Mouse (Mus musculus) CH12.LX (cell line): ENCODE results near the gene Osbp2. TPM values are rescaled to one million over a fixed set of nuclear protein-coding genes. Genes with fewer than 3 reads are reported as not detected.

Experiments
- DNase-seq: peaks from one replicate; pipeline ENCODE4 v3.0.0-alpha.2; 2013; ENCODE audit errors: extremely low read depth
- H3K27ac ChIP-seq: 2 replicates; pipeline ENCODE4 v1.5.1; 2012; ENCODE audit warnings: low read depth, mild to moderate bottlenecking, control low read depth, moderate library complexity; ENCODE audit not compliant: insufficient read depth
- H3K27me3 ChIP-seq: replicated peaks from 2 replicates; pipeline ENCODE3; 2012; ENCODE audit warnings: inconsistent platforms
- H3K36me3 ChIP-seq, 2 experiments: replicated peaks in 1 of 2; 2 replicates each; pipeline versions ENCODE3 to v1.6.1; 2012; ENCODE audit warnings: inconsistent platforms in 1 of 2, low read length in 1 of 2, mild to moderate bottlenecking in 1 of 2, mixed read lengths in 1 of 2, moderate library complexity in 1 of 2; ENCODE audit not compliant: control insufficient read depth in 1 of 2, insufficient read depth in 1 of 2
- H3K4me1 ChIP-seq, 2 experiments: 2 replicates each; pipeline ENCODE4 v1.6.1; 2012; ENCODE audit warnings: inconsistent platforms in 1 of 2, moderate library complexity in 1 of 2; ENCODE audit not compliant: insufficient read depth in 2 of 2, control insufficient read depth in 1 of 2
- H3K4me2 ChIP-seq: 2 replicates; pipeline ENCODE4 v1.6.1; 2012; ENCODE audit warnings: low read depth, mild to moderate bottlenecking, control low read depth; ENCODE audit not compliant: poor library complexity, insufficient read depth, severe bottlenecking
- H3K4me3 ChIP-seq, 3 experiments: fragments of 150-350 bp in 1 of 3; sonication (generic) in 1 of 3; replicated peaks in 1 of 3; 2 replicates each; pipeline versions ENCODE3 to v1.5.1; 2011 to 2012; ENCODE audit warnings: low read depth in 2 of 3, low read length in 2 of 3, mild to moderate bottlenecking in 2 of 3, moderate library complexity in 2 of 3, control low read depth in 1 of 3, improper control_type of control experiment in 1 of 3, inconsistent platforms in 1 of 3, mixed read lengths in 1 of 3; ENCODE audit not compliant: poor library complexity in 1 of 3
- H3K79me2 ChIP-seq: replicated peaks from 2 replicates; pipeline ENCODE4 v1.6.1; 2012; ENCODE audit warnings: mild to moderate bottlenecking, moderate library complexity; ENCODE audit not compliant: control insufficient read depth, poor library complexity, insufficient read depth, severe bottlenecking; ENCODE audit errors: extremely low read depth
- H3K9ac ChIP-seq: 2 replicates; pipeline ENCODE4 v1.6.1; 2012; ENCODE audit warnings: low read depth, mild to moderate bottlenecking, control low read depth, moderate library complexity; ENCODE audit not compliant: insufficient read depth
- H3K9me3 ChIP-seq: replicated peaks from 2 replicates; pipeline ENCODE3; 2012; ENCODE audit warnings: low read length, inconsistent platforms, mixed read lengths
- CHD1 ChIP-seq: IDR thresholded peaks from 2 replicates; pipeline ENCODE4 v1.6.1; 2012; ENCODE audit warnings: low read depth, low read length, improper control_type of control experiment, inconsistent platforms
- CHD2 ChIP-seq: IDR thresholded peaks from 2 replicates; pipeline ENCODE4 v1.6.1; 2011; ENCODE audit warnings: low read length, improper control_type of control experiment
- CTCF ChIP-seq, 2 experiments: IDR thresholded peaks in 1 of 2; conservative IDR thresholded peaks in 1 of 2; 2 replicates each; pipeline ENCODE4 v1.5.1; 2011 to 2012; ENCODE audit warnings: low read depth in 2 of 2, low read length in 2 of 2, improper control_type of control experiment in 1 of 2, inconsistent platforms in 1 of 2, mild to moderate bottlenecking in 1 of 2, moderate library complexity in 1 of 2
- E2F4 ChIP-seq: IDR thresholded peaks from 2 replicates; pipeline ENCODE4 v1.6.1; 2011; ENCODE audit warnings: low read depth, low read length, improper control_type of control experiment; ENCODE audit not compliant: insufficient replicate concordance
- ELF1 ChIP-seq: IDR thresholded peaks from 2 replicates; pipeline ENCODE4 v1.6.1; 2014; ENCODE audit warnings: low read depth, mild to moderate bottlenecking, inconsistent platforms, low read length, improper control_type of control experiment
- EP300 ChIP-seq: IDR thresholded peaks from 2 replicates; pipeline ENCODE4 v1.6.1; 2011; ENCODE audit warnings: low read length, improper control_type of control experiment
- ETS1 ChIP-seq: conservative IDR thresholded peaks from 2 replicates; pipeline ENCODE4 v1.6.1; 2012; ENCODE audit warnings: low read depth, mild to moderate bottlenecking, inconsistent platforms, low read length, improper control_type of control experiment, moderate library complexity
- HCFC1 ChIP-seq: IDR thresholded peaks from 2 replicates; pipeline ENCODE4 v1.6.1; 2012; ENCODE audit warnings: low read depth, mild to moderate bottlenecking, inconsistent platforms, low read length, improper control_type of control experiment
- JUND ChIP-seq: conservative IDR thresholded peaks from 2 replicates; pipeline ENCODE4 v1.6.1; 2011; ENCODE audit warnings: low read depth, low read length, improper control_type of control experiment
- KAT2A ChIP-seq: IDR thresholded peaks from 2 replicates; pipeline ENCODE4 v1.6.1; 2012; ENCODE audit warnings: low read length, improper control_type of control experiment, inconsistent platforms; ENCODE audit not compliant: insufficient replicate concordance
- MAFK ChIP-seq: IDR thresholded peaks from 2 replicates; pipeline ENCODE4 v1.6.1; 2011; ENCODE audit warnings: low read length, improper control_type of control experiment; ENCODE audit not compliant: insufficient replicate concordance
- MAZ ChIP-seq: IDR thresholded peaks from 2 replicates; pipeline ENCODE4 v1.6.1; 2012; ENCODE audit warnings: low read depth, mild to moderate bottlenecking, inconsistent platforms, low read length, improper control_type of control experiment, moderate library complexity
- POLR2A ChIP-seq: IDR thresholded peaks from 2 replicates; pipeline ENCODE4 v1.6.1; 2011; ENCODE audit warnings: low read depth, mild to moderate bottlenecking, improper control_type of control experiment, low read length
- RAD21 ChIP-seq: IDR thresholded peaks from 2 replicates; pipeline ENCODE4 v1.6.1; 2011; ENCODE audit warnings: low read depth, mild to moderate bottlenecking, low read length, improper control_type of control experiment, moderate library complexity
- RCOR1 ChIP-seq: conservative IDR thresholded peaks from 2 replicates; pipeline ENCODE4 v1.6.1; 2012; ENCODE audit warnings: low read depth, mild to moderate bottlenecking, inconsistent platforms, low read length, improper control_type of control experiment
- SIN3A ChIP-seq: IDR thresholded peaks from 2 replicates; pipeline ENCODE4 v1.6.1; 2012; ENCODE audit warnings: low read length, improper control_type of control experiment, inconsistent platforms
- SMC3 ChIP-seq: IDR thresholded peaks from 2 replicates; pipeline ENCODE4 v1.6.1; 2011; ENCODE audit warnings: low read depth, low read length, improper control_type of control experiment
- TCF12 ChIP-seq: IDR thresholded peaks from 2 replicates; pipeline ENCODE4 v1.6.1; 2014; ENCODE audit warnings: low read depth, mild to moderate bottlenecking, inconsistent platforms, low read length, improper control_type of control experiment
- USF1 ChIP-seq: IDR thresholded peaks from 2 replicates; pipeline ENCODE4 v1.6.1; 2014; ENCODE audit warnings: low read depth, mild to moderate bottlenecking, inconsistent platforms, low read length, improper control_type of control experiment
- dilution Hi-C: fragments of 300-500 bp; cut with MboI; formaldehyde crosslinking; loops from 2 replicates; pipeline ENCODE4 v1.14.3; 2020; ENCODE audit warnings: low sequenced_read_pairs; ENCODE audit not compliant: extremely low pct_unique_long_range_greater_than_20kb, extremely low pct_ligation_motif_present
- in situ Hi-C: fragments of 300-500 bp; cut with MboI; formaldehyde crosslinking; loops from 3 replicates; pipeline ENCODE4 v1.14.3; 2019; ENCODE audit warnings: low sequenced_read_pairs, low pct_ligation_motif_present, low pct_unique_long_range_greater_than_20kb, mixed read lengths
- polyA plus RNA-seq: library from polyadenylated mRNA; unstranded; fragments of >175 nt; gene quantifications from 2 replicates; pipeline ENCODE4 v1.2.1, GENCODE M21; 2012; ENCODE audit warnings: low read depth; ENCODE audit not compliant: insufficient read length
- total RNA-seq, 2 experiments: library from RNA; depleted of rRNA; stranded (reverse); fragments of 300-350 nt in 1 of 2; fragments of >200 nt in 1 of 2; gene quantifications; 2 replicates each; pipeline ENCODE4 v1.2.3; 2012 to 2014

The Osbp2 gene
- total and polyA plus RNA-seq, 3 experiments, result not detected

GRCm38 (mm10) chr11:3738778-3739177, 124.9 kb downstream of the Osbp2 start:
- Histone ChIP-seq H3K4me2 (no peak overlapping the region), H3K9ac (no peak overlapping the region), H3K4me3 (no peak overlapping the region), H3K9me3 (no peaks in the 10 kb centered on the region), H3K27me3 (peaks cover 39% of the 10 kb centered on the region), H3K4me1 (no peaks in the 10 kb centered on the region), H3K79me2 (no peaks in the 10 kb centered on the region), H3K36me3 (no peaks in the 10 kb centered on the region), H3K27ac (no peak overlapping the region)
- in situ Hi-C loops, result loop anchor here (5.0 kb wide), 1 partner anchor 41 kb away; no protein-coding TSS in a partner anchor
- DNase-seq, result no peak
- TF ChIP-seq RCOR1 (no peak), SMC3 (no peak), TCF12 (no peak), MAZ (no peak), SIN3A (no peak), RAD21 (no peak), KAT2A (no peak), POLR2A (no peak), USF1 (no peak), E2F4 (no peak), ETS1 (no peak), MAFK (no peak)
- dilution Hi-C loops, result no loop called here

DNA sequence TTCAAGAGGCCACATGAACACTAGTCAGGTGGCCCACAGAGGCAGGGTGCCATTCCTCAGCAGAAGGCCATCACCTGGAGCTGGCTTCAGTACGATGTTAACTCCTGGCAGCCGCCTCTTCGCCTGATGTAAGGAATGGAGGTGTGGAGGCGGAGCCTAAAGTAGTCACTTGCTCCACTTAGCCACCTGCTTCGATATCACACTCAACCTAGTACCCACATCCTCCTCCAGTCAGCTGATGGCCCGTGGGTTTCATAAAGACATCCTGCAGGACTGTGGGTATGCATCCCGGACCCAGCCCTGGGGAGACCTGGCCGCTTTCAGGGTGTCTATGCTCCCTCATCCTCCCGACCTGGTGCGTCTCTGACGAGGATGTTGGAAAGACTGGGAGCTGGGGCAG, 128.0 kb downstream of the Osbp2 start:
- in situ Hi-C loops, result loop anchor here (5.0 kb wide), 1 partner anchor 38 kb away; no protein-coding TSS in a partner anchor

More for the DNA sequence above, 128.0 kb downstream of the Osbp2 start:
- Histone ChIP-seq H3K4me3 (no peak overlapping the region), H3K36me3 (no peaks in the 10 kb centered on the region), H3K79me2 (no peaks in the 10 kb centered on the region), H3K4me2 (no peak overlapping the region), H3K4me1 (no peaks in the 10 kb centered on the region), H3K9ac (no peak overlapping the region), H3K27me3 (peaks cover 24% of the 10 kb centered on the region), H3K9me3 (no peaks in the 10 kb centered on the region), H3K27ac (no peak overlapping the region)
- no peak for TF ChIP-seq JUND
- TF ChIP-seq ELF1, result no peak
- no peak for TF ChIP-seq RCOR1
- no peak for TF ChIP-seq HCFC1
- TF ChIP-seq KAT2A, result no peak
- TF ChIP-seq EP300, result no peak
- TF ChIP-seq CHD2, result no peak
- TF ChIP-seq CTCF (conservative IDR thresholded peaks at IDR 0.05 in 1 of 2, IDR thresholded peaks at IDR 0.05 in 1 of 2; ENCODE audit: low read depth in 2 of 2, low read length in 2 of 2), result no peak
- no peak for TF ChIP-seq CHD1
- DNase-seq, result no peak
- dilution Hi-C loops, result no loop called here
